Mouse (Mus musculus): ENCODE data around the gene Slc22a22.
"Not testable (repeated sequence)": the region's sequence is repeated elsewhere in the genome, so short reads cannot be mapped to it uniquely, and the experiment has no call there.

The Slc22a22 gene

DNA sequence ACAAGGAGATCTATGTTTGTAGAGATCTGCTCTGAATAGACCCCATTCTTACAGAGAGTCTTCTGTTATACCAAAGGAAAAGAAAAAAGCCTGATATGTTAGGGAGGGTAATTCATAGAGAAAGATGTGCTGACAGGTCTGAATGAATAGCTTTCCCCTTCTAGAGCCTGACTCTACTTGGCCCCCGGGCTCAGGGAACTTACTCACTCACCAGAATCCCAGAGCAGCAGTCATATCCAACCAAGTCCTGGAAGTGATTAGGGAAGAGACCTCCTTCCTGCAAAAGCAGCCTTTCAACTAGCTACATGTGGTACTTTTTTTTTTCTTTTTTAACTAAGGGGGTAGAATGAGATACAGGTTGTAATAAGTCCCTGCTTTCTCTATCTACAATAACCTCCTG is 111.0 kb downstream of the Slc22a22 start:
- peak; percentile 32 for DNase-seq

DNA sequence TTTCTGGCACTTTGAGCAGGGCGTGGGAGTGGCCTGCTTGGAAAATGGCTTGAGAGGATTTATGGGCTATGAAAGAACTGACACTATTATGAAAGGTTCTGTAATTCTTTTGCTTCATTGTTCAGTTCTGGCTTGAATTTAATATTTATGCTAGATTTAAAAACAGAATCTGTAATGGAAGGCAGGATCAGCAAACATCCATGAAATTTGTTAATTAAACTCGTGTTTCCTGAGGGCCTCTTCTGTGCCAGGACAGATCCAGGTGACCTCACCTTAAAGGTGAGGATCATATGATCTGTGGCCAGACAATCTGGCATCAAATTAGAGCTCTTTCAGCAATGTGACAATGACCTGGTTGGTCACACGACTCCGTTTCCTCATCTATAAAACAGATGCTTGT is 122.1 kb downstream of the Slc22a22 start:
- DNase-seq, result no peak

DNA sequence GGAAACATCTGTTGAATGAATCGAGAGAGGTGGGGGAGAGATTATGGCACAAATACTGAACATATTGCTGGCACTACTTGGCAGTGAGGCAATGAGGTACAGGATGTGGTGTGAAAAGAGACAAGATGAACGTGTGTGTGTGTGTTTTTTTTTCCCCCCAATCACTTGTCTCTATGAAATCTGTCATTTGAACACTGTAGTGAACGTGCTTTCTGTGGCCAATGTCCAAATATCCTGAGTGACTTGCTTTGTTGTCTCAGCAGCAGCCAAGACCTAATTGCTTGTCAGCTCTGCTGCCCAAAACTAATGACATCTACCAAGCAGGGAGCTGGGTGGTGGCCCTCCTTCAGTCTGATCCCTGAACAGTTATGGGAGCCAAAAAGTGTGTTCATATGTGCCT is 136.9 kb downstream of the Slc22a22 start:
- DNase-seq, result no peak

DNA sequence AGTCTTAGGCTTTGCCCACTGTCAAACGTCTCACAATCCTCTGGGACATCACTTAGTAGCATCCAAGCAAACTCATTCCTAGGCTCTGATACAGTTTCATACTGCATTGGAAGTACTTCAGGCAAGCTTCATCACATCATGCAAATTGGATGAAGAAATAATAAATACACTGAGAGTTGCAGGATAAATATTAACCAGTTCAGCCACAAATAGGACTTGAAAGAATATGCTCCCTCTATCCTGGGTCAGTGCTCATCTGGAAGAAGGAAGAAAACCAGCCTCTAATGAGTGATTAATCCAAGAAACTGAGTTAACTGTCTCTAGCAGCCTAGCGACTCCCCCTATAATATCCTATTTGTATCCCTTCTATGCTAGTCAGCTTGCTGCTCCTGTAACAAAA is 146.1 kb downstream of the Slc22a22 start:
- no peak for DNase-seq

DNA sequence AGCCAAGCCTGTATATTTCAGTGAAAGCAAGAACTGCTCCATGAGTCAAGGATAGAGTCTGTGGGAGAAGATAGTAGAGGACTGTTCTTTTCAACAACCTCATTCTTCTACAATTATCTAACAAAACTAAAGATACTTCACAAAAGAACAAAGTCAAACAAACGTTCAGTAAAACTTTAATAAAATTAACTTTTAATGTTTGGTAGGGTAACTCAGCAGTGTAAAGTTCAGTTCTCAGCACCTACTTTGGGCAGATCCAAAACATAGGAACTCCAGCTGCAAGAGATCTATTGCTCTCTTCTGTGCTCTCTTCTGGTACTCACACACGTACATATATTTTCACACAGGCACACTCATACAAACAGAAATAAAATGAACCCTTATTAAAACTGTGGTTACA is 159.4 kb downstream of the Slc22a22 start:
- no peak for DNase-seq

DNA sequence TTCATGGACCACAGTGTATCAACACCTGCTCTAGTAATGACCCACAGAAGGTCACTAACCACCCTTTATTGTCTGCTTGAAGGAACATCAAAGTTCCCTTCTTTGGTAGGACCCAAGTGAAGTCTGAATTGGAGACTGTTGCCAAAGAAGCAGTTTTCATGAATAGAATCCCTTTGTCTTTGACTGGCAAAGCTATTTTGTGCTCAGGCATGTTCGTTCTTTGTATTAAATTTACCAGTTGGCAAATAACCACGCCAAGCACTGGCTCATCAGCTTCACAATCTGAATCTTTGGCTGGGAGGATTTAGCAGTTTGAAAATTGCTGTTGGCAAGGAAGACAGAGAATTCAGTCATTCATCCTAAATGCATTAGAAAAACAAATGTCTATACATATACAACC is 160.9 kb downstream of the Slc22a22 start:
- no peak for DNase-seq

GRCm38 (mm10) chr15:57302710-57303109 is 174.7 kb downstream of the Slc22a22 start:
- no peak for DNase-seq

GRCm38 (mm10) chr15:57278505-57278904 is 198.9 kb downstream of the Slc22a22 start:
- no peak for DNase-seq

GRCm38 (mm10) chr15:57276411-57276810 is 201.0 kb downstream of the Slc22a22 start:
- DNase-seq, result no peak

DNA sequence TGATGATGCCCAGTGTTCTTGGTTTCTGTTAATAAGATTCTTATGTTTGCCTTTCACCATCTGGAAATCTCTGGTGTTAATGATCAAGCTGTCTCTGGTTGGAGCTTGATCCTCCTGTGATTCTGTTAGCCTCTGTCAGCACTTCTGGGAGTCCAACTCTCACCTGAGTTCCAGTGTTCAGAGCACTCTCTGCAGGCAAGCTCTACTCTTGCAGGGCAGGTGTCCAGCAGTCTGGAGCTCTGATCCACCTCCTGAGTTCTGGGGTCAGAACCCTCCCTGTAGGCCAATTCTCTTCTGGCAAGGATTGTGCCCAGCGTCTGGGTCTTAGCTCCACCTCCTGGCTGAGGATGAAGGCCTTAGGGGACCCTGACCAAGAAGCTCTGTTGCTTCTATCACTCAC is 237.4 kb downstream of the Slc22a22 start:
- not testable (repeated sequence) for DNase-seq

GRCm38 (mm10) chr15:57230439-57230838 is 247.0 kb downstream of the Slc22a22 start:
- DNase-seq, result peak; percentile 25

DNA sequence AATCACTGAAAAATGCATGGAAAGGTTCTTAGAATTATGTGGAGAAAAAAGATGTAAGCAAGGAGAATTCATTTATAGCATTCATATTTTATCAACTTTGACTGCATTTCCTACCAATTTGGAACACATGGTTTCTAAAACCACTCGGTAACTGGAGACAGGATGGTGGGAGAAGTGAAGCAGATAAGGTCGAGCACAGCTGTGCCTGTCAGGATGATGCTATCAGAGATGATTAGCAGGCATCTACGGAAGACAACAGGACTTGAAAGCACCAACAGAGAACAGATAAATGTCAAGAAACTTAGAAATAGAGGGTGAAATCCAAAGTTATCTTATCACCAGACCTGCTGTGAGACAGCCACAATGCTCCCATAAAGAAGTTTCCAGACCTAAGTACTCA is 272.1 kb downstream of the Slc22a22 start:
- DNase-seq, result no peak

DNA sequence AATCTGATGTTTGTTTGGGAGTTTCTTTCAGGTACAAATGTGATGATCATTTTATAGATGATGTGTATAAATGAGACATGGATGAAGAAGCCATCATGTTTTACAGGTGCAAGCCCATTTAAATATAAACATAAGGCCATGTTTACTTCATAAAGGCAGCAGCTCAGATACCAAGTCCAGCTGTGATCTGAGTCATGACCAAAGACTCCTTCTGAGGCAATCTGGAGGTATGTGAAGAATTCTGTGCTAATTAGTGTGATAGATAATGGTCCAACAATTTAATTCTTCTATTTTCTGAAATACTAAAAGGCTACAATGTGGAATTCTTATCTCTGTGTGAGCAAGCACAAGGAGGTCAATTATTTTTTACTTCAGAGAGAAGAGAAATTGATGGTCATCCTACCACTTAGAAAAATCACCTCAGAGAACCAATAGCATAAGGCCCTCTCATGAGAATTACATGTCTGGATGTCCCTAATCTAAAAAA is 272.9 kb downstream of the Slc22a22 start:
- DNase-seq, result no peak

All from embryo, embryonic 11 days (tissue).